In genomic region chr19:38026211-38026624, GRCm38 (mm10) we compare ENCODE assay signal across 10 mouse cellular contexts. TPM values are rescaled to one million over a fixed set of nuclear protein-coding genes. Genes with fewer than 3 reads are reported as not detected.
A peak's percentile ranks its signal among the peaks of the same experiment; 100 is the strongest.
DNase-seq lines count a peak whose midpoint lies in the region; ATAC-seq and TF ChIP-seq lines count a peak whose summit lies in the region.
"Had no signal": no experiment of that assay in that cellular context is flagged by ENCODE, and none has a peak within 500 bp of the region (broad histone marks: within the 10 kb centered on the region; RNA-seq: fewer than 3 reads in every experiment).

No protein-coding gene starts in this region.

- POLR2A ChIA-PET in Patski (lab: Charles Lee): interaction anchor here (0.6 to 3.5 kb wide), 7 partner anchors 9 to 64 kb away, joined by 3 to 12 read pairs (median 5); partner anchors contain the start of gene Myof

- intact Hi-C loops in heart, postnatal 25 days (cut with DNase I): no loop called here

- peak; percentile 17 for ATAC-seq in Patski
- ATAC-seq in neutrophil, adult 5-6 weeks (ENCODE audit: extremely low read depth, insufficient number of reproducible peaks, low FRiP score, poor library complexity, severe bottlenecking): peak; percentile 77

- no peak for TF ChIP-seq POLR2A in kidney, adult 2 months (IDR thresholded peaks at IDR 0.05; ENCODE audit: low read depth, low read length)

- peak; percentile 94 for DNase-seq in heart, adult 11 months
- no peak for DNase-seq in heart, postnatal 25 days (ENCODE audit: low spot score)
- DNase-seq in Patski (ENCODE audit: low read depth, low spot score): no peak
- peak; percentile 73 for DNase-seq in kidney, adult 2 months
- no peak for DNase-seq in embryo, embryonic 9.5 days (ENCODE audit: extremely low spot score)
- no peak for DNase-seq in adrenal gland, postnatal 10 days
- DNase-seq in adrenal gland, postnatal 4 days (ENCODE audit: low spot score in 2 of 2): no peak

- H3K27ac ChIP-seq in kidney, adult 2 months (ENCODE audit: insufficient read depth, low read depth, low read length): peak overlapping the region; percentile 96
- H3K27ac ChIP-seq: embryonic facial prominence, embryonic 15.5 days; limb, embryonic 12.5 days had no signal

- H3K36me3 ChIP-seq in kidney, adult 2 months (ENCODE audit: control insufficient read depth, insufficient read depth, low read length): no peaks in the 10 kb centered on the region
- H3K36me3 ChIP-seq: embryonic facial prominence, embryonic 15.5 days; limb, embryonic 12.5 days had no signal

- CTCF ChIA-PET in Patski (lab: Charles Lee): interaction anchor here (0.8 to 2.2 kb wide), 8 partner anchors 9 to 67 kb away, joined by 3 to 8 read pairs (median 3); partner anchors contain the start of gene Myof

- H3K27me3 ChIP-seq in Patski: no peaks in the 10 kb centered on the region
- no peaks in the 10 kb centered on the region for H3K27me3 ChIP-seq in kidney, adult 2 months (replicated peaks; ENCODE audit: control insufficient read depth, insufficient read depth, low read length)
- H3K27me3 ChIP-seq: embryonic facial prominence, embryonic 15.5 days; limb, embryonic 12.5 days had no signal

- peaks cover 63% of the 10 kb centered on the region for H3K4me1 ChIP-seq in kidney, adult 2 months (ENCODE audit: control insufficient read depth, insufficient read depth, low read length)

- H3K4me3 ChIP-seq in kidney, adult 2 months (ENCODE audit: insufficient read depth, low read depth, low read length): no peak overlapping the region
- H3K4me3 ChIP-seq: embryonic facial prominence, embryonic 15.5 days; limb, embryonic 12.5 days had no signal

- in situ Hi-C loops in Patski (cut with MboI; ENCODE audit: low pct_unique_long_range_greater_than_20kb): no loop called here

- no peak for TF ChIP-seq CTCF in Patski (IDR thresholded peaks at IDR 0.05)
- no peak for TF ChIP-seq CTCF in kidney, adult 2 months (conservative IDR thresholded peaks at IDR 0.05; ENCODE audit: insufficient read depth, insufficient read length, low read depth, low read length)

- WGBS in kidney, adult 2 months: 17% methylated on average over 8 of the region's 8 CpGs

RNA-seq across cellular contexts. Expression of gene Myof, which starts 17.2 kb away (rescaled TPM):
- total RNA-seq in heart, postnatal 25 days (2021): 10 to 100 TPM in 1 of 2 experiments, 1 to 10 TPM in 1; 9.5 to 10.3 TPM
- polyA plus RNA-seq in Patski (2021): 467 TPM
- 24.2 and 27.5 TPM in 2 replicates for polyA plus RNA-seq in kidney, adult 2 months (2012; rRNA removed)
- total RNA-seq in neutrophil, adult 5-6 weeks (2017): 5.6 and 6.6 TPM in 2 replicates
- total RNA-seq in adrenal gland, postnatal 10 days (2021): 10 to 100 TPM; 15.1 to 16.0 TPM
- 10 to 100 TPM; 19.7 to 24.6 TPM for total RNA-seq in adrenal gland, postnatal 4 days (2021)

RNA-seq across cellular contexts. Expression of gene Cep55, which starts 28.6 kb away (rescaled TPM):
- under 1 TPM; 0.50 to 0.78 TPM for total RNA-seq in heart, postnatal 25 days (2021)
- polyA plus RNA-seq in Patski (2021): 24.5 TPM
- polyA plus RNA-seq in kidney, adult 2 months (2012; rRNA removed): 0.14 and 0.15 TPM in 2 replicates
- total RNA-seq in neutrophil, adult 5-6 weeks (2017): 1.5 and 2.8 TPM in 2 replicates
- total RNA-seq in adrenal gland, postnatal 10 days (2021): 1 to 10 TPM; 7.1 to 7.7 TPM
- total RNA-seq in adrenal gland, postnatal 4 days (2021): 10 to 100 TPM in 1 of 2 experiments, 1 to 10 TPM in 1; 10.0 to 11.0 TPM

Comparison
In these comparisons a context has a peak if more than half of its experiments do, and no peak if none do; other contexts are left out.
1. DNase-seq: peak in heart, adult 11 months (single experiment) and kidney, adult 2 months (single experiment); none in heart, postnatal 25 days (single experiment), Patski (single experiment), embryo, embryonic 9.5 days (single experiment), adrenal gland, postnatal 10 days (single experiment) and adrenal gland, postnatal 4 days (0 of 2).